In the genomic region with DNA sequence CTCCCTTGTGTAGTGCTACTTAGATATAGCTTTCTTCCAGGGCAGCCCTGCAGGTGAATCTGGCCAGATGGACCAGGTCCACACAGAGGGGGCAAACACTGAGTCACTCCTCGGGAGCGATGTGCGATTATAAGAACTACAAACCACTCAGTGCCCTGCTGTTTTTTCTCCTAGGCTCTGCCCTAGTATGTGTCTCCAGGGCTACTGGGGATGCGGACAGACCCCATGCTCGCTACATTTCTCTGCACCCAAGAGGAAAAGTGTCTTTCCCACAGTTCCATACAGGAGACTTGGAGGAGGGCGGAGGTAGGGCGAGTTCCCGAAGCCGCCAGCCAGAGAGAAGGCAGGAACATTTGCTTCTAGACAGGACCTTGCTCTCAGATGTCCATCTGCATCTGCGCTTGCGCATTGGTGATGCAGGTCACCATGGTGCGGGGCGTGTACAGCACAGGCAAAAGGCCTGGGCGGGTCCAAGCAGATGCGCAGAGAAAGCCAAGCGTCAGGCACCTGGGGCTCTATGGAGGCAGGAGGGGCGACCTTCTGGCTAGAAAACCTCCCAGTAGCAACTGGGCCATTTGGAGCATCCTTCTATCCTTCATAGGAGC, we compare ENCODE assay signal across 8 mouse cellular contexts. TPM values are rescaled to one million over a fixed set of nuclear protein-coding genes. Genes with fewer than 3 reads are reported as not detected.
A peak's percentile ranks its signal among the peaks of the same experiment; 100 is the strongest.
DNase-seq lines count a peak whose midpoint lies in the region; ATAC-seq and TF ChIP-seq lines count a peak whose summit lies in the region.

No protein-coding gene starts in this region.

- peak overlapping the region; percentile 72 for H3K9ac ChIP-seq in hindbrain, embryonic 16.5 days (ENCODE audit: low read depth, low read length)
- H3K9ac ChIP-seq in stomach, postnatal 0 days (ENCODE audit: low read length) = no peak overlapping the region

- peak; percentile 37 to 51 for DNase-seq in kidney, postnatal 4 days
- DNase-seq in kidney, adult 8-10 months = no peak
- peak; percentile 76 for DNase-seq in embryonic facial prominence, embryonic 10.5 days (ENCODE audit: low spot score)
- DNase-seq in midbrain, embryonic 10.5 days (ENCODE audit: low spot score) = peak; percentile 72
- DNase-seq in stomach, postnatal 0 days (ENCODE audit: low spot score) = peak; percentile 16
- no peak for DNase-seq in urinary bladder, adult 18-20 months (ENCODE audit: low spot score in 2 of 2)
- no peak for DNase-seq in heart, adult 11 months

- H3K4me1 ChIP-seq in embryonic facial prominence, embryonic 10.5 days = peaks cover 30% of the 10 kb centered on the region
- peaks cover 3% of the 10 kb centered on the region; the same call in 1 of the 2 replicates for H3K4me1 ChIP-seq in hindbrain, embryonic 16.5 days (ENCODE audit: control insufficient read depth, insufficient read depth, low read depth, low read length)
- peaks cover 37% of the 10 kb centered on the region for H3K4me1 ChIP-seq in midbrain, embryonic 10.5 days
- H3K4me1 ChIP-seq in stomach, postnatal 0 days (replicated peaks; ENCODE audit: control insufficient read depth, insufficient read depth) = no peaks in the 10 kb centered on the region

- WGBS in embryonic facial prominence, embryonic 10.5 days = under 1% methylated on average over 17 of the region's 17 CpGs
- 1% methylated on average over 17 of the region's 17 CpGs for WGBS in hindbrain, embryonic 16.5 days
- WGBS in midbrain, embryonic 10.5 days = 0% methylated on average over 17 of the region's 17 CpGs
- WGBS in stomach, postnatal 0 days = 2% methylated on average over 17 of the region's 17 CpGs

- no peaks in the 10 kb centered on the region for H3K36me3 ChIP-seq in embryonic facial prominence, embryonic 10.5 days (replicated peaks)
- no peaks in the 10 kb centered on the region for H3K36me3 ChIP-seq in hindbrain, embryonic 16.5 days (ENCODE audit: control insufficient read depth, insufficient read depth, low read length)
- H3K36me3 ChIP-seq in midbrain, embryonic 10.5 days = no peaks in the 10 kb centered on the region
- no peaks in the 10 kb centered on the region for H3K36me3 ChIP-seq in stomach, postnatal 0 days (ENCODE audit: control insufficient read depth, insufficient read depth, low read length)

- no peak for TF ChIP-seq EP300 in stomach, postnatal 0 days (optimal IDR thresholded peaks at IDR 0.05)

- no peak overlapping the region for H3K27ac ChIP-seq in embryonic facial prominence, embryonic 10.5 days (replicated peaks)
- peak overlapping the region; percentile 24 for H3K27ac ChIP-seq in hindbrain, embryonic 16.5 days (ENCODE audit: low read depth, low read length)
- H3K27ac ChIP-seq in midbrain, embryonic 10.5 days (replicated peaks) = peak overlapping the region; percentile 30; the same call in 1 of the 2 replicates
- H3K27ac ChIP-seq in stomach, postnatal 0 days (replicated peaks) = no peak overlapping the region

- peak overlapping the region; percentile 58 for H3K4me3 ChIP-seq in embryonic facial prominence, embryonic 10.5 days
- peak overlapping the region; percentile 57 for H3K4me3 ChIP-seq in hindbrain, embryonic 16.5 days (ENCODE audit: low read length)
- peak overlapping the region; percentile 61 for H3K4me3 ChIP-seq in midbrain, embryonic 10.5 days
- peak overlapping the region; percentile 4; the same call in 1 of the 2 replicates for H3K4me3 ChIP-seq in stomach, postnatal 0 days (ENCODE audit: low read depth, low read length)

- peak overlapping the region; percentile 93 for H3K4me2 ChIP-seq in hindbrain, embryonic 16.5 days (ENCODE audit: low read length)
- H3K4me2 ChIP-seq in stomach, postnatal 0 days (replicated peaks; ENCODE audit: low read depth) = peak overlapping the region; percentile 20; the same call in 1 of the 2 replicates

- H3K27me3 ChIP-seq in embryonic facial prominence, embryonic 10.5 days (replicated peaks; ENCODE audit: low read depth, poor library complexity, severe bottlenecking) = peaks cover 68% of the 10 kb centered on the region
- no peaks in the 10 kb centered on the region for H3K27me3 ChIP-seq in hindbrain, embryonic 16.5 days (replicated peaks; ENCODE audit: control insufficient read depth, insufficient read depth, low read length)
- peaks cover 61% of the 10 kb centered on the region for H3K27me3 ChIP-seq in midbrain, embryonic 10.5 days (ENCODE audit: low read depth, poor library complexity, severe bottlenecking)
- peaks cover 11% of the 10 kb centered on the region; the same call in 1 of the 2 replicates for H3K27me3 ChIP-seq in stomach, postnatal 0 days (ENCODE audit: control insufficient read depth, insufficient read depth, low read length)

- peak; percentile 87 for ATAC-seq in hindbrain, embryonic 16.5 days
- no peak for ATAC-seq in stomach, postnatal 0 days (ENCODE audit: low FRiP score, low TSS enrichment)

- no peak for TF ChIP-seq CTCF in stomach, postnatal 0 days (IDR thresholded peaks at IDR 0.05; ENCODE audit: low read depth)

- no peaks in the 10 kb centered on the region for H3K9me3 ChIP-seq in embryonic facial prominence, embryonic 10.5 days
- H3K9me3 ChIP-seq in hindbrain, embryonic 16.5 days (ENCODE audit: control insufficient read depth, low read length) = no peaks in the 10 kb centered on the region
- no peaks in the 10 kb centered on the region for H3K9me3 ChIP-seq in midbrain, embryonic 10.5 days (replicated peaks)
- H3K9me3 ChIP-seq in stomach, postnatal 0 days (ENCODE audit: control insufficient read depth, low read length) = no peaks in the 10 kb centered on the region

RNA-seq across cellular contexts. Expression of gene Pcdh15, which starts 2.5 kb away (rescaled TPM):
- 0.57 and 0.59 TPM in 2 replicates for polyA plus RNA-seq in embryonic facial prominence, embryonic 10.5 days (2016; fragmentation: Nextera tagmentation; extraction: Ambion mirVana)
- polyA plus RNA-seq in hindbrain, embryonic 16.5 days (2015; fragmentation: Nextera tagmentation; extraction: Ambion mirVana) = 13.0 and 14.3 TPM in 2 replicates
- polyA plus RNA-seq in midbrain, embryonic 10.5 days (2016; fragmentation: Nextera tagmentation; extraction: Ambion mirVana) = 0.31 and 0.68 TPM in 2 replicates
- 0.68 and 0.79 TPM in 2 replicates for polyA plus RNA-seq in stomach, postnatal 0 days (2015; fragmentation: Nextera tagmentation; extraction: Ambion mirVana)

Comparison
In these comparisons a context has a peak if more than half of its experiments do, and no peak if none do; other contexts are left out.
1. DNase-seq: peak in kidney, postnatal 4 days (2 of 2), embryonic facial prominence, embryonic 10.5 days (single experiment), midbrain, embryonic 10.5 days (single experiment) and stomach, postnatal 0 days (single experiment); none in kidney, adult 8-10 months (0 of 2), urinary bladder, adult 18-20 months (0 of 2) and heart, adult 11 months (single experiment).
2. H3K27ac ChIP-seq: peak in hindbrain, embryonic 16.5 days (single experiment) and midbrain, embryonic 10.5 days (single experiment); none in embryonic facial prominence, embryonic 10.5 days (single experiment) and stomach, postnatal 0 days (single experiment).
3. H3K4me3 ChIP-seq: peak in every context shown above with its lines; median percentile 61 in midbrain, embryonic 10.5 days; 58 in embryonic facial prominence, embryonic 10.5 days; 57 in hindbrain, embryonic 16.5 days; 4 in stomach, postnatal 0 days.